Mouse (Mus musculus): ENCODE measurements around the gene Nr2c2ap.

GRCm38 (mm10) chr8:70117611-70118010, 13.5 kb upstream of the Nr2c2ap start:
- TF ChIP-seq CTCF (IDR thresholded peaks at IDR 0.05; ENCODE audit: low read depth) (no peak), EP300 (IDR thresholded peaks at IDR 0.05; ENCODE audit: low read depth) (no peak)

Measured in liver, postnatal 0 days (tissue).